Mouse (Mus musculus) stomach, postnatal 0 days (tissue): ENCODE measurements at regions not wholly inside any gene's neighbourhood (a gene's known extent, or its start where the extent isn't known, plus 50 kb on each side); places are given as distances from the start of the nearest gene placed in this dataset.

Experiments used
- CTCF ChIP-seq: IDR thresholded peaks from 2 replicates; pipeline ENCODE4 v1.5.1; 2016; ENCODE audit warnings: antibody characterized with exemption, low read depth, mild to moderate bottlenecking, moderate library complexity
- EP300 ChIP-seq: optimal IDR thresholded peaks from 2 replicates; pipeline ENCODE3; 2016; ENCODE audit warnings: antibody characterized with exemption

- TF ChIP-seq CTCF (no peak), EP300 (no peak)
Measured at GRCm38 (mm10) chr4:89044516-89044915, 92.4 kb upstream of the Mtap start.
